Mouse (Mus musculus) hindbrain, embryonic 16.5 days (tissue): ENCODE measurements around the gene Nfkbil1. TPM values are rescaled to one million over a fixed set of nuclear protein-coding genes. Genes with fewer than 3 reads are reported as not detected.

Experiments used
- ATAC-seq: fragments of 200-750 bp; cut with Nextera tagmentation; 2 replicates; pipeline ENCODE4 v1.8.0; 2017; ENCODE audit warnings: moderate TSS enrichment, moderate library complexity
- H3K27ac ChIP-seq: fragments of 300-500 bp; sonication (generic); 2 replicates; pipeline ENCODE4 v1.5.1; 2014; ENCODE audit warnings: low read depth, mild to moderate bottlenecking, control low read depth, low read length, moderate library complexity
- H3K27me3 ChIP-seq: fragments of 300-500 bp; sonication (generic); replicated peaks from 2 replicates; pipeline ENCODE4 v1.6.1; 2014; ENCODE audit warnings: low read length; ENCODE audit not compliant: control insufficient read depth, insufficient read depth
- H3K36me3 ChIP-seq: fragments of 300-500 bp; sonication (generic); 2 replicates; pipeline ENCODE4 v1.6.1; 2014; ENCODE audit warnings: mild to moderate bottlenecking, low read length, moderate library complexity, mixed read lengths; ENCODE audit not compliant: control insufficient read depth, insufficient read depth
- H3K4me1 ChIP-seq: fragments of 300-500 bp; sonication (generic); 2 replicates; pipeline ENCODE4 v1.6.1; 2014; ENCODE audit warnings: low read depth, low read length; ENCODE audit not compliant: control insufficient read depth, insufficient read depth
- H3K4me2 ChIP-seq: fragments of 300-500 bp; sonication (generic); 2 replicates; pipeline ENCODE4 v1.6.1; 2014; ENCODE audit warnings: mild to moderate bottlenecking, low read length, control low read depth, moderate library complexity
- H3K4me3 ChIP-seq: fragments of 300-500 bp; sonication (generic); 2 replicates; pipeline ENCODE4 v1.5.1; 2014; ENCODE audit warnings: mild to moderate bottlenecking, low read length, control low read depth, moderate library complexity
- H3K9ac ChIP-seq: fragments of 300-500 bp; sonication (generic); 2 replicates; pipeline ENCODE4 v1.6.1; 2014; ENCODE audit warnings: low read depth, mild to moderate bottlenecking, control low read depth, low read length, moderate library complexity
- H3K9me3 ChIP-seq: fragments of 300-500 bp; sonication (generic); 2 replicates; pipeline ENCODE4 v1.6.1; 2014; ENCODE audit warnings: mild to moderate bottlenecking, low read length, moderate library complexity; ENCODE audit not compliant: control insufficient read depth
- WGBS: fragments of 180-500 bp; shearing (Covaris S2); extraction: QIAGEN DNeasy Blood & Tissue Kit; methylation state at CpG from one replicate; pipeline ENCODE4 v1.1.7; 2014; 5-methylcytosine and 5-hydroxymethylcytosine counted together
- polyA plus RNA-seq: library from polyadenylated mRNA; unstranded; fragments of >200 nt; fragmentation: Nextera tagmentation; extraction: Ambion mirVana; gene quantifications from 2 replicates; pipeline ENCODE4 v1.2.1, GENCODE M21; 2015

Nfkbil1 gene
- polyA plus RNA-seq, 1 experiment from 2014 or later = 9.8 TPM

- Histone ChIP-seq H3K27ac (no peak overlapping the region), H3K36me3 (peaks cover 2% of the 10 kb centered on the region; the same call in 1 of the 2 replicates), H3K9me3 (no peaks in the 10 kb centered on the region), H3K4me2 (no peak overlapping the region), H3K4me3 (no peak overlapping the region), H3K27me3 (no peaks in the 10 kb centered on the region), H3K4me1 (peaks cover 1% of the 10 kb centered on the region; the same call in 1 of the 2 replicates), H3K9ac (no peak overlapping the region)
- ATAC-seq = no peak
- 89% methylated on average over 1 of the region's 1 CpGs for WGBS
Observed at GRCm38 (mm10) chr17:35267399-35268086, 32.0 kb upstream of the Nfkbil1 start.

GRCm38 (mm10) chr17:35263523-35263883 lies 27.9 kb upstream of the Nfkbil1 start:
- ATAC-seq = peak; percentile 21; the same call in 1 of the 2 replicates
- H3K4me1 ChIP-seq = peaks cover 3% of the 10 kb centered on the region; the same call in 1 of the 2 replicates

GRCm38 (mm10) chr17:35262664-35263522 lies 27.3 kb upstream of the Nfkbil1 start, which contains the start of gene H2-D1:
H2-D1 (plus strand) TSS chr17:35262730.
- Histone ChIP-seq H3K9ac (peak within 1 kb of the TSS; percentile 73), H3K4me2 (peak within 1 kb of the TSS; percentile 83), H3K27ac (no peak within 1 kb of the TSS), H3K4me1 (peaks cover 3% of the 10 kb centered on the region; the same call in 1 of the 2 replicates), H3K9me3 (no peaks in the 10 kb centered on the region), H3K4me3 (peak within 1 kb of the TSS; percentile 69), H3K36me3 (peaks cover 2% of the 10 kb centered on the region; the same call in 1 of the 2 replicates), H3K27me3 (no peaks in the 10 kb centered on the region)
- 1% methylated on average over 52 of the region's 73 CpGs for WGBS
- ATAC-seq = peak; percentile 93

More at GRCm38 (mm10) chr17:35263523-35263883, 27.9 kb upstream of the Nfkbil1 start:
- WGBS = under 1% methylated on average over 30 of the region's 31 CpGs
- H3K4me3 ChIP-seq = peak overlapping the region; percentile 69
- H3K27me3 ChIP-seq = no peaks in the 10 kb centered on the region
- H3K27ac ChIP-seq = no peak overlapping the region
- peak overlapping the region; percentile 73 for H3K9ac ChIP-seq
- no peaks in the 10 kb centered on the region for H3K9me3 ChIP-seq
- H3K36me3 ChIP-seq = peaks cover 2% of the 10 kb centered on the region; the same call in 1 of the 2 replicates
- H3K4me2 ChIP-seq = peak overlapping the region; percentile 83

- Histone ChIP-seq H3K27ac (no peak overlapping the region), H3K9ac (no peak overlapping the region), H3K36me3 (no peaks in the 10 kb centered on the region), H3K4me1 (peaks cover 3% of the 10 kb centered on the region; the same call in 1 of the 2 replicates), H3K4me3 (no peak overlapping the region), H3K27me3 (no peaks in the 10 kb centered on the region), H3K4me2 (no peak overlapping the region), H3K9me3 (no peaks in the 10 kb centered on the region)
- no peak for ATAC-seq
- WGBS = 72% methylated on average over 13 of the region's 13 CpGs
Observed at GRCm38 (mm10) chr17:35261651-35262050, 26.1 kb upstream of the Nfkbil1 start.

- no peaks in the 10 kb centered on the region for H3K9me3 ChIP-seq
- no peak overlapping the region for H3K9ac ChIP-seq
- H3K4me2 ChIP-seq = no peak overlapping the region
- no peaks in the 10 kb centered on the region for H3K36me3 ChIP-seq
- ATAC-seq = no peak
- no peaks in the 10 kb centered on the region for H3K27me3 ChIP-seq
- H3K27ac ChIP-seq = no peak overlapping the region
- 69% methylated on average over 4 of the region's 4 CpGs for WGBS
- H3K4me3 ChIP-seq = no peak overlapping the region
- H3K4me1 ChIP-seq = peaks cover 3% of the 10 kb centered on the region; the same call in 1 of the 2 replicates
Observed at GRCm38 (mm10) chr17:35259621-35260020, 24.0 kb upstream of the Nfkbil1 start.

GRCm38 (mm10) chr17:35258492-35259478 lies 23.2 kb upstream of the Nfkbil1 start:
- Histone ChIP-seq H3K4me1 (peaks cover 3% of the 10 kb centered on the region; the same call in 1 of the 2 replicates), H3K9ac (no peak overlapping the region), H3K27me3 (no peaks in the 10 kb centered on the region), H3K4me2 (no peak overlapping the region; the same call in 1 of the 2 replicates), H3K36me3 (peaks cover 3% of the 10 kb centered on the region), H3K27ac (no peak overlapping the region), H3K9me3 (no peaks in the 10 kb centered on the region), H3K4me3 (no peak overlapping the region)
- no peak for ATAC-seq
- 61% methylated on average over 13 of the region's 14 CpGs for WGBS

- Histone ChIP-seq H3K27ac (no peak overlapping the region), H3K4me3 (peak overlapping the region; percentile 14), H3K9me3 (no peaks in the 10 kb centered on the region), H3K36me3 (peaks cover 12% of the 10 kb centered on the region), H3K9ac (no peak overlapping the region), H3K4me2 (peak overlapping the region; percentile 51), H3K4me1 (peaks cover 3% of the 10 kb centered on the region; the same call in 1 of the 2 replicates), H3K27me3 (no peaks in the 10 kb centered on the region)
- ATAC-seq = no peak
- WGBS = 11% methylated on average over 17 of the region's 17 CpGs
Observed at GRCm38 (mm10) chr17:35257824-35258491, 22.4 kb upstream of the Nfkbil1 start.

GRCm38 (mm10) chr17:35257378-35257777 lies 21.8 kb upstream of the Nfkbil1 start:
- 73% methylated on average over 1 of the region's 1 CpGs for WGBS
- Histone ChIP-seq H3K4me2 (no peak overlapping the region), H3K27ac (no peak overlapping the region), H3K4me1 (no peaks in the 10 kb centered on the region; the same call in 1 of the 2 replicates), H3K9ac (no peak overlapping the region), H3K9me3 (no peaks in the 10 kb centered on the region), H3K27me3 (no peaks in the 10 kb centered on the region), H3K36me3 (peaks cover 18% of the 10 kb centered on the region), H3K4me3 (no peak overlapping the region)
- ATAC-seq = no peak
